Mouse (Mus musculus): ENCODE data around the gene Zap70. TPM values are rescaled to one million over a fixed set of nuclear protein-coding genes. Genes with fewer than 3 reads are reported as not detected.
A peak's percentile ranks its signal among the peaks of the same experiment; 100 is the strongest.
"Not testable (repeated sequence)": the region's sequence is repeated elsewhere in the genome, so short reads cannot be mapped to it uniquely, and the experiment has no call there.

The Zap70 gene
- polyA plus RNA-seq, 1 experiment from 2014 or later = 2.4 TPM

DNA sequence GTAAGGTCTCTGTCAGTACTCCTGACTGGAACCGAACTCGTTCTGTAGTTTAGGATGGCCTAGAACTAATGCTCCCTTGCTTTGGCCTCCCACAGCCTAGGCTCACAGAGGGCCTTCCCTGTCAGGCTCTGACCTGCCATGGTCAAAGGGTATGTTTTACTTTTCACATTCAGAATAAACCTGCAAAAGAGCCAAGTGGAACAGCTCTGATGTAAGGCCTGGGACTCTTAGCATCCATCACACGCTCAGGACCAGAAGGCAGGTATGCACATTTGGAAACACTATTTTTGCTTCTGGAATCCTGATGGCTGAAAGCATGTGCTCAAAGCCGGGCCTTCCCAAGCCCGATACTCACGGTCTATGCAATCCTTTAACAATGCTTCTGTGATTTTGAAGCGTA is 50.2 kb downstream of the Zap70 start:
- no peaks in the 10 kb centered on the region for H3K27me3 ChIP-seq (replicated peaks; ENCODE audit: control insufficient read depth, insufficient read depth, low read length)
- no peak overlapping the region for H3K4me2 ChIP-seq (ENCODE audit: low read length)
- no peaks in the 10 kb centered on the region for H3K9me3 ChIP-seq (ENCODE audit: control insufficient read depth, low read length)
- 96% methylated on average over 7 of the region's 7 CpGs for WGBS
- H3K9ac ChIP-seq (ENCODE audit: low read depth, low read length) = no peak overlapping the region
- no peaks in the 10 kb centered on the region for H3K4me1 ChIP-seq (ENCODE audit: control insufficient read depth, insufficient read depth, low read depth, low read length)
- H3K4me3 ChIP-seq (ENCODE audit: low read length) = no peak overlapping the region
- H3K36me3 ChIP-seq (ENCODE audit: control insufficient read depth, insufficient read depth, low read length) = peaks cover 51% of the 10 kb centered on the region
- no peak overlapping the region for H3K27ac ChIP-seq (ENCODE audit: low read depth, low read length)
- no peak for ATAC-seq

DNA sequence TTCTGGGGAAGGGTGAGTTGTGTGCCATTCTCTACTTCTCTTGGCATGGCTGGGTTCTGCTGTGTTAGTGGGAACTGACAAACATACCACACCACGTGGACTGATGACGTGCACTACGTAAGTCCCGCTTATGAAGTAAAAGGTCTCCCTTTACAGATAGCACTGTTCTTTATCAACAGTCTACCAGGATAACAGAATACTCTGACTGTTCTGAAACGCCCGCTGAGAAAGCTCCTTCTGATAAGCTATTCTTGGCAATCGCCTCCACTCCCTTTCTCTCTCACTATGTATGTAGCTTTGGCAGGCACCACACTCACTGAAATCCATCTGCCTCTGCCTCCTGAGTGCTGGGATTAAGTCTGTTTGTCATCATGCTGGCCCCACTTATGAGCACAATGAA is 51.8 kb downstream of the Zap70 start:
- Histone ChIP-seq H3K9me3 (ENCODE audit: control insufficient read depth, low read length) (no peaks in the 10 kb centered on the region), H3K4me3 (ENCODE audit: low read length) (no peak overlapping the region), H3K4me1 (ENCODE audit: control insufficient read depth, insufficient read depth, low read depth, low read length) (no peaks in the 10 kb centered on the region), H3K27me3 (replicated peaks; ENCODE audit: control insufficient read depth, insufficient read depth, low read length) (no peaks in the 10 kb centered on the region), H3K9ac (ENCODE audit: low read depth, low read length) (no peak overlapping the region), H3K4me2 (ENCODE audit: low read length) (no peak overlapping the region), H3K36me3 (ENCODE audit: control insufficient read depth, insufficient read depth, low read length) (peaks cover 46% of the 10 kb centered on the region), H3K27ac (ENCODE audit: low read depth, low read length) (no peak overlapping the region)
- no peak for ATAC-seq
- 87% methylated on average over 7 of the region's 7 CpGs for WGBS

GRCm38 (mm10) chr1:36814271-36814903 is 52.8 kb downstream of the Zap70 start:
- peaks cover 43% of the 10 kb centered on the region for H3K36me3 ChIP-seq (ENCODE audit: control insufficient read depth, insufficient read depth, low read length)
- H3K27ac ChIP-seq (ENCODE audit: low read depth, low read length) = no peak overlapping the region
- no peaks in the 10 kb centered on the region for H3K4me1 ChIP-seq (ENCODE audit: control insufficient read depth, insufficient read depth, low read depth, low read length)
- no peak overlapping the region for H3K9ac ChIP-seq (ENCODE audit: low read depth, low read length)
- 88% methylated on average over 5 of the region's 5 CpGs for WGBS
- H3K27me3 ChIP-seq (replicated peaks; ENCODE audit: control insufficient read depth, insufficient read depth, low read length) = no peaks in the 10 kb centered on the region
- no peak overlapping the region for H3K4me3 ChIP-seq (ENCODE audit: low read length)
- no peaks in the 10 kb centered on the region for H3K9me3 ChIP-seq (ENCODE audit: control insufficient read depth, low read length)
- H3K4me2 ChIP-seq (ENCODE audit: low read length) = no peak overlapping the region
- no peak for ATAC-seq

- peaks cover 42% of the 10 kb centered on the region for H3K36me3 ChIP-seq (ENCODE audit: control insufficient read depth, insufficient read depth, low read length)
- no peak overlapping the region for H3K9ac ChIP-seq (ENCODE audit: low read depth, low read length)
- no peak overlapping the region for H3K27ac ChIP-seq (ENCODE audit: low read depth, low read length)
- 93% methylated on average over 6 of the region's 6 CpGs for WGBS
- no peaks in the 10 kb centered on the region for H3K4me1 ChIP-seq (ENCODE audit: control insufficient read depth, insufficient read depth, low read depth, low read length)
- ATAC-seq = no peak
- no peaks in the 10 kb centered on the region for H3K27me3 ChIP-seq (replicated peaks; ENCODE audit: control insufficient read depth, insufficient read depth, low read length)
- no peaks in the 10 kb centered on the region for H3K9me3 ChIP-seq (ENCODE audit: control insufficient read depth, low read length)
- no peak overlapping the region for H3K4me2 ChIP-seq (ENCODE audit: low read length)
- H3K4me3 ChIP-seq (ENCODE audit: low read length) = no peak overlapping the region
Observed at GRCm38 (mm10) chr1:36815166-36815565, 53.6 kb downstream of the Zap70 start.

- H3K27me3 ChIP-seq (replicated peaks; ENCODE audit: control insufficient read depth, insufficient read depth, low read length); H3K4me1 ChIP-seq (ENCODE audit: control insufficient read depth, insufficient read depth, low read depth, low read length); H3K27ac ChIP-seq (ENCODE audit: low read depth, low read length); H3K9me3 ChIP-seq (ENCODE audit: control insufficient read depth, low read length); H3K4me3 ChIP-seq (ENCODE audit: low read length); H3K4me2 ChIP-seq (ENCODE audit: low read length); H3K9ac ChIP-seq (ENCODE audit: low read depth, low read length); ATAC-seq: not testable (repeated sequence)
- H3K36me3 ChIP-seq (ENCODE audit: control insufficient read depth, insufficient read depth, low read length) = peaks cover 44% of the 10 kb centered on the region
- WGBS = 90% methylated on average over 4 of the region's 4 CpGs
Observed at GRCm38 (mm10) chr1:36821918-36822317, 60.3 kb downstream of the Zap70 start.

DNA sequence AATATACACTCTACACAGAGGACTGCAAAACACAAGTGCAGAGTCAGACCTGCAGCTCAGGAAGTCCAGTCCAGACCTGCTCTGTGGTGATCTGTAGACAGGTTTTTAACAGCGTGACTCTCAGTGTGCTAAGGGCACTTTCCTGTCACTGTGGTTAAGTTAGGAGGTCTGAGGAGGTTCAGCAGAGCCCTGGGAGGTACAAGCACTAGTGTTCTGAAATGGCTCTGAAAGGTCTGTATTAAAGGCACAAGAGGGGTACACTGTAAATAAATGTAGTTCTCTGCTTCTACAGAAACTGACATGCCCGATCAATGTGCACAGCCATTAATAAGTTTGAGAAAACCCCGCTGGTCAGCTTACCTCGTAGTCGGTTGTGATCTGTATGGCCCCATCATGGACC is 62.8 kb downstream of the Zap70 start:
- H3K36me3 ChIP-seq (ENCODE audit: control insufficient read depth, insufficient read depth, low read length) = peaks cover 38% of the 10 kb centered on the region
- no peak overlapping the region for H3K4me3 ChIP-seq (ENCODE audit: low read length)
- no peaks in the 10 kb centered on the region for H3K4me1 ChIP-seq (ENCODE audit: control insufficient read depth, insufficient read depth, low read depth, low read length)
- 97% methylated on average over 5 of the region's 5 CpGs for WGBS
- ATAC-seq = no peak
- H3K9me3 ChIP-seq (ENCODE audit: control insufficient read depth, low read length) = no peaks in the 10 kb centered on the region
- H3K27me3 ChIP-seq (replicated peaks; ENCODE audit: control insufficient read depth, insufficient read depth, low read length) = no peaks in the 10 kb centered on the region
- no peak overlapping the region for H3K27ac ChIP-seq (ENCODE audit: low read depth, low read length)
- no peak overlapping the region for H3K9ac ChIP-seq (ENCODE audit: low read depth, low read length)
- no peak overlapping the region for H3K4me2 ChIP-seq (ENCODE audit: low read length)

- H3K9ac ChIP-seq (ENCODE audit: low read depth, low read length) = no peak overlapping the region; the same call in 1 of the 2 replicates
- ATAC-seq = no peak
- H3K4me1 ChIP-seq (ENCODE audit: control insufficient read depth, insufficient read depth, low read depth, low read length) = no peaks in the 10 kb centered on the region; the same call in 1 of the 2 replicates
- WGBS = 60% methylated on average over 14 of the region's 14 CpGs
- H3K9me3 ChIP-seq (ENCODE audit: control insufficient read depth, low read length) = no peaks in the 10 kb centered on the region
- peaks cover 30% of the 10 kb centered on the region for H3K36me3 ChIP-seq (ENCODE audit: control insufficient read depth, insufficient read depth, low read length)
- no peak overlapping the region for H3K4me3 ChIP-seq (ENCODE audit: low read length)
- peak overlapping the region; percentile 54; the same call in 1 of the 2 replicates for H3K27ac ChIP-seq (ENCODE audit: low read depth, low read length)
- no peaks in the 10 kb centered on the region for H3K27me3 ChIP-seq (replicated peaks; ENCODE audit: control insufficient read depth, insufficient read depth, low read length)
- no peak overlapping the region for H3K4me2 ChIP-seq (ENCODE audit: low read length)
Observed at GRCm38 (mm10) chr1:36830913-36831866, 69.6 kb downstream of the Zap70 start.

Other genes with a start within 250 kb of the Zap70 start
- gene Cnnm3, start 249.9 kb upstream of the Zap70 start, polyA plus RNA-seq (2015; fragmentation: Nextera tagmentation; extraction: Ambion mirVana) = 4.3 and 5.0 TPM in 2 replicates
- gene Ankrd23, start 224.9 kb upstream of the Zap70 start, polyA plus RNA-seq (2015; fragmentation: Nextera tagmentation; extraction: Ambion mirVana) = 12.2 and 19.8 TPM in 2 replicates
- gene Gm42417, start 222.4 kb upstream of the Zap70 start, polyA plus RNA-seq (2015; fragmentation: Nextera tagmentation; extraction: Ambion mirVana) = 0.30 and 0.57 TPM in 2 replicates
- gene Ankrd39, start 214.4 kb upstream of the Zap70 start, polyA plus RNA-seq (2015; fragmentation: Nextera tagmentation; extraction: Ambion mirVana) = 31.0 and 33.8 TPM in 2 replicates
- 19.1 and 21.2 TPM in 2 replicates for gene Sema4c, start 203.4 kb upstream of the Zap70 start, polyA plus RNA-seq (2015; fragmentation: Nextera tagmentation; extraction: Ambion mirVana)
- 0.28 and 0.76 TPM in 2 replicates for gene Fam178b, start 78.6 kb upstream of the Zap70 start, polyA plus RNA-seq (2015; fragmentation: Nextera tagmentation; extraction: Ambion mirVana)
- 711 and 823 TPM in 2 replicates for gene Cox5b, start 70.3 kb upstream of the Zap70 start, polyA plus RNA-seq (2015; fragmentation: Nextera tagmentation; extraction: Ambion mirVana)
- 0.14 and 0.98 TPM in 2 replicates for gene 4933424G06Rik, start 51.6 kb upstream of the Zap70 start, polyA plus RNA-seq (2015; fragmentation: Nextera tagmentation; extraction: Ambion mirVana)
- 116 and 117 TPM in 2 replicates for gene Actr1b, start 47.4 kb upstream of the Zap70 start, polyA plus RNA-seq (2015; fragmentation: Nextera tagmentation; extraction: Ambion mirVana)
- 10.0 and 12.9 TPM in 2 replicates for gene Tmem131, start 181.9 kb downstream of the Zap70 start, polyA plus RNA-seq (2015; fragmentation: Nextera tagmentation; extraction: Ambion mirVana)